Mouse (Mus musculus) lung, embryonic 14.5 days (tissue): Measurements from ENCODE around the gene Fgf16. TPM values are rescaled to one million over a fixed set of nuclear protein-coding genes. Genes with fewer than 3 reads are reported as not detected.

Experiments
- ATAC-seq: fragments of 200-750 bp; cut with Nextera tagmentation; 2 replicates; pipeline ENCODE4 v1.8.0; 2017; ENCODE audit warnings: mild to moderate bottlenecking, moderate TSS enrichment, moderate library complexity; ENCODE audit not compliant: insufficient read depth
- DNase-seq: peaks from one replicate; pipeline ENCODE4 v3.0.0-alpha.2; 2015
- H3K27ac ChIP-seq: fragments of 300-500 bp; sonication (generic); 2 replicates; pipeline ENCODE4 v1.5.1; 2014; ENCODE audit warnings: low read depth, mild to moderate bottlenecking, moderate library complexity
- H3K27me3 ChIP-seq: fragments of 300-500 bp; sonication (generic); 2 replicates; pipeline ENCODE4 v1.6.1; 2014; ENCODE audit warnings: low read length, control low read depth; ENCODE audit not compliant: insufficient read depth
- H3K36me3 ChIP-seq: fragments of 300-500 bp; sonication (generic); 2 replicates; pipeline ENCODE4 v1.6.1; 2014; ENCODE audit warnings: control low read depth; ENCODE audit not compliant: insufficient read depth
- H3K4me1 ChIP-seq: fragments of 300-500 bp; sonication (generic); 2 replicates; pipeline ENCODE4 v1.6.1; 2014; ENCODE audit warnings: antibody characterized with exemption, control low read depth; ENCODE audit not compliant: insufficient read depth
- H3K4me2 ChIP-seq: fragments of 300-500 bp; sonication (generic); 2 replicates; pipeline ENCODE4 v1.6.1; 2014; ENCODE audit warnings: mild to moderate bottlenecking
- H3K4me3 ChIP-seq: fragments of 300-500 bp; sonication (generic); 2 replicates; pipeline ENCODE4 v1.5.1; 2014; ENCODE audit warnings: low read depth, low read length
- H3K9ac ChIP-seq: fragments of 300-500 bp; sonication (generic); 2 replicates; pipeline ENCODE4 v1.6.1; 2014
- H3K9me3 ChIP-seq: fragments of 300-500 bp; sonication (generic); 2 replicates; pipeline ENCODE4 v1.6.1; 2016; ENCODE audit warnings: low read depth, low read length, control low read depth
- CTCF ChIP-seq: IDR thresholded peaks from 2 replicates; pipeline ENCODE4 v1.5.1; 2016; ENCODE audit warnings: antibody characterized with exemption, low read depth
- WGBS: fragments of 180-500 bp; shearing (Covaris S2); extraction: QIAGEN DNeasy Blood & Tissue Kit; methylation state at CpG from one replicate; pipeline ENCODE4 v1.1.7; 2014; 5-methylcytosine and 5-hydroxymethylcytosine counted together
- polyA plus RNA-seq: library from polyadenylated mRNA; unstranded; fragments of >200 nt; fragmentation: Nextera tagmentation; extraction: Ambion mirVana; gene quantifications from 2 replicates; pipeline ENCODE4 v1.2.1, GENCODE M21; 2014

Gene Fgf16
- polyA plus RNA-seq: 0.11 TPM in 1 of 2 replicates, not detected in the other

DNA sequence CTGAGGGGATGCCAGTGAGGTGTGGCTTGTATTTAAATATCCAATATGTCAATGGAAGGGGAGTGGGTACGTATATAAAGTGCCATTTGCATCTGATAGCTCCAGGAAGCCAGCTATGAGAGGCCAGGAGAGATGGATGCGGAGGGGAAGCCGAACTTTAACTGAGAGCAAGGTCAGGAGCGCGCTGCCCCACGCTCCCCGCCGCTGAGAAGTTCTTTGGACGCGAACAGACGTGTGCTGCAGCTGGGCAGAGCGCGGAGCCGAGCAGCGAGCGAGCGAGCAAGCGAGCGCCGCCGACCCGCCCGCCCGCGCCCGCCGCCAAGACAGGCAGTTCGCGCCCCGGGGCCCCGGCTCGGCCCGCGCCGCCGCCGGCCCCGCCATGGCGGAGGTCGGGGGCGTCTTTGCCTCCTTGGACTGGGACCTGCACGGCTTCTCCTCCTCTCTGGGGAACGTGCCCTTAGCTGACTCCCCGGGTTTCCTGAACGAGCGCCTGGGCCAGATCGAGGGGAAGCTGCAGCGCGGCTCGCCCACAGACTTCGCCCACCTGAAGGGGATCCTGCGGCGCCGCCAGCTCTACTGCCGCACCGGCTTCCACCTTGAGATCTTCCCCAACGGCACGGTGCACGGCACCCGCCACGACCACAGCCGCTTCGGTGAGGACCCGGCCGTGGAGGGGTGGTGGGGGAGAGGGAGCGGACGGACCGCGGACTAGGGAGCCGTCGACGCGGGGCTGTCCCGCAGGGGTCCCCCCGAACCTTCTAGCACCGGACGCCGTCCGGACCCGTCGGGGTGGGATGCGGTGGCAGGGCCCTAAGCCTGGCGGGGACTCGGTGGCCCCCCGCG is at the start of gene Fgf16:
Gene Fgf16, plus strand, starts transcription at position 118 of the 843 bp plus-strand sequence.
- Histone ChIP-seq H3K4me2 (peak within 1 kb of the TSS; percentile 57), H3K27me3 (peaks cover 49% of the 10 kb centered on the region), H3K27ac (no peak within 1 kb of the TSS), H3K36me3 (no peaks in the 10 kb centered on the region), H3K9ac (no peak within 1 kb of the TSS), H3K4me3 (peak within 1 kb of the TSS; percentile 35), H3K9me3 (no peaks in the 10 kb centered on the region), H3K4me1 (no peaks in the 10 kb centered on the region)
- WGBS: 6% methylated on average over 48 of the region's 86 CpGs
- TF ChIP-seq CTCF: no peak
- DNase-seq (peak; percentile 18), ATAC-seq (peak; percentile 35; the same call in 1 of the 2 replicates)

GRCm38 (mm10) chrX:105714740-105715139 is 49.3 kb upstream of the Fgf16 start:
- WGBS: 73% methylated on average over 4 of the region's 4 CpGs
- H3K4me2 ChIP-seq: no peak overlapping the region
- H3K27me3 ChIP-seq: no peaks in the 10 kb centered on the region
- TF ChIP-seq CTCF: no peak
- no peak overlapping the region for H3K27ac ChIP-seq
- no peak for ATAC-seq
- H3K9me3 ChIP-seq: no peaks in the 10 kb centered on the region
- H3K9ac ChIP-seq: no peak overlapping the region
- H3K36me3 ChIP-seq: no peaks in the 10 kb centered on the region
- no peaks in the 10 kb centered on the region for H3K4me1 ChIP-seq
- DNase-seq: no peak
- H3K4me3 ChIP-seq: no peak overlapping the region

DNA sequence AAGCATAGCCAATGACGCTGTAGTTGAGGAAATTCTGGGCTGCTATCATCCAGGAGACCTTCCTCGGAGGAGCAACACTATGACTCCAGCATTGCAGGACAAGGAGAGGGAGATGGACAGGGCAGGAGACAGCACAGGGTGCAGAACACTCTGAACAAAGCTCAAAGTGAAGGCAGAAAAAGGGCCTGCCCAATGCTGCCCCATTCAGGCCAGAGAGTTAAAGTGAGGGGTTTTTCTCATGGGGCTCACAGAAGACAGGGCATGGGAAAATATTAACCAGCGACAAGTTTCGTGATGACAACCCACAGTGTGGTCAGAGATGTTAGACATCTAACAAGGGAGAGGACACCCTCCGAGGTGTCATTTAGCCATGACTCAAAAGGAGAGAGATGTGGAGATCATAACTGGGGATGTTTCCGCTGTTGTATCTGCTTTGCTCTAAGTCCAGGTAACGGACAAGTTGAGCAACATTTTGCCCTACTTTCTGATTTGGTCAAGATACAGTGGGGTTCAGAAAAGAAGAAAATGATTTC is 48.2 kb upstream of the Fgf16 start:
- no peak overlapping the region for H3K4me2 ChIP-seq
- H3K27ac ChIP-seq: no peak overlapping the region
- H3K9ac ChIP-seq: no peak overlapping the region
- no peaks in the 10 kb centered on the region for H3K27me3 ChIP-seq
- H3K9me3 ChIP-seq: no peaks in the 10 kb centered on the region
- H3K36me3 ChIP-seq: no peaks in the 10 kb centered on the region
- whole genome bisulfite sequencing: 84% methylated on average over 7 of the region's 7 CpGs
- DNase-seq (no peak), ATAC-seq (no peak)
- H3K4me1 ChIP-seq: no peaks in the 10 kb centered on the region
- TF ChIP-seq CTCF: no peak
- H3K4me3 ChIP-seq: no peak overlapping the region

DNA sequence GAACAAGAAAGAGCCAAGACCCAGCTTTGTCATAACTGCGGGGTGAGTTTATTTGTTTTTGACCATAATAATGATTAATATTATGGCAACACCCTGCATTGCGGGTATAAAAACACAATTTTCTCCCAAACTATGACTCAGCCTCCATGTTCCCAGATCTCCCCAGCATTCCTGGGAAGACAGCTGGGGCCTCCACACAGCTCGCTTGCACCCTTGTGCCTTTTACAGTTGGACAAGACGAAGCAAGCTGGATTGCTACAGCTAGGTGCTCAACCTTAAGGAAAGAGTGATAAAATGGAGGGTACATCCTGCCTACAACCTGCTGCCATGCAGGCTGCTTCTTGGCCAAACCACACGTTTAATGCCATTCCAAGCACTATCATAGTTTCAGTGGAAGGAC is 45.7 kb upstream of the Fgf16 start:
- DNase-seq (no peak), ATAC-seq (no peak)
- no peaks in the 10 kb centered on the region for H3K9me3 ChIP-seq
- no peaks in the 10 kb centered on the region for H3K27me3 ChIP-seq
- no peaks in the 10 kb centered on the region for H3K36me3 ChIP-seq
- H3K4me3 ChIP-seq: no peak overlapping the region
- no peak overlapping the region for H3K9ac ChIP-seq
- TF ChIP-seq CTCF: no peak
- H3K27ac ChIP-seq: no peak overlapping the region
- H3K4me2 ChIP-seq: no peak overlapping the region
- 72% methylated on average over 5 of the region's 5 CpGs for WGBS
- no peaks in the 10 kb centered on the region for H3K4me1 ChIP-seq

- Histone ChIP-seq H3K27me3 (no peaks in the 10 kb centered on the region), H3K9me3 (no peaks in the 10 kb centered on the region), H3K9ac (no peak overlapping the region), H3K4me2 (no peak overlapping the region), H3K27ac (no peak overlapping the region), H3K4me3 (no peak overlapping the region), H3K36me3 (no peaks in the 10 kb centered on the region), H3K4me1 (no peaks in the 10 kb centered on the region)
- WGBS: 58% methylated on average over 5 of the region's 5 CpGs
- DNase-seq (no peak), ATAC-seq (no peak)
- no peak for TF ChIP-seq CTCF
Measured at GRCm38 (mm10) chrX:105718943-105719342, 45.1 kb upstream of the Fgf16 start.

GRCm38 (mm10) chrX:105724174-105724573 is 39.9 kb upstream of the Fgf16 start:
- no peak for ATAC-seq
- no peak overlapping the region for H3K4me3 ChIP-seq
- TF ChIP-seq CTCF: no peak

GRCm38 (mm10) chrX:105762847-105763527 is 1.1 kb upstream of the Fgf16 start:
- ATAC-seq: peak; percentile 9; the same call in 1 of the 2 replicates
- Histone ChIP-seq H3K27me3 (peaks cover 47% of the 10 kb centered on the region), H3K4me2 (peak overlapping the region; percentile 57), H3K36me3 (no peaks in the 10 kb centered on the region), H3K27ac (no peak overlapping the region), H3K4me3 (peak overlapping the region; percentile 35), H3K9ac (no peak overlapping the region), H3K9me3 (no peaks in the 10 kb centered on the region), H3K4me1 (no peaks in the 10 kb centered on the region)
- peak; percentile 2 for DNase-seq
- peak; percentile 30 for TF ChIP-seq CTCF
- 11% methylated on average over 20 of the region's 23 CpGs for WGBS

More at GRCm38 (mm10) chrX:105724174-105724573, 39.9 kb upstream of the Fgf16 start:
- H3K9me3 ChIP-seq: no peaks in the 10 kb centered on the region
- no peak overlapping the region for H3K4me2 ChIP-seq
- H3K9ac ChIP-seq: no peak overlapping the region
- no peaks in the 10 kb centered on the region for H3K36me3 ChIP-seq
- H3K4me1 ChIP-seq: no peaks in the 10 kb centered on the region
- WGBS: 44% methylated on average over 7 of the region's 7 CpGs
- no peak overlapping the region for H3K27ac ChIP-seq
- DNase-seq: no peak
- H3K27me3 ChIP-seq: no peaks in the 10 kb centered on the region
